Mouse (Mus musculus) embryonic facial prominence, embryonic 13.5 days (tissue): ENCODE measurements around the gene Clec4f. TPM values are rescaled to one million over a fixed set of nuclear protein-coding genes. Genes with fewer than 3 reads are reported as not detected.

ENCODE experiments used
- ATAC-seq: fragments of 200-750 bp; cut with Nextera tagmentation; 2 replicates; pipeline ENCODE4 v1.8.0; 2017; ENCODE audit warnings: low read depth; ENCODE audit not compliant: insufficient number of reproducible peaks, insufficient read depth, low FRiP score, low TSS enrichment
- H3K27ac ChIP-seq: fragments of 300-500 bp; sonication (generic); 2 replicates; pipeline ENCODE4 v1.5.1; 2015; ENCODE audit warnings: moderate library complexity, mild to moderate bottlenecking, inconsistent platforms
- H3K27me3 ChIP-seq: fragments of 300-500 bp; sonication (generic); 2 replicates; pipeline ENCODE4 v1.6.1; 2015; ENCODE audit warnings: mild to moderate bottlenecking, inconsistent platforms
- H3K36me3 ChIP-seq: fragments of 300-500 bp; sonication (generic); 2 replicates; pipeline ENCODE4 v1.6.1; 2015; ENCODE audit warnings: mild to moderate bottlenecking, inconsistent platforms
- H3K4me1 ChIP-seq: fragments of 300-500 bp; sonication (generic); 2 replicates; pipeline ENCODE4 v1.6.1; 2015; ENCODE audit warnings: inconsistent platforms
- H3K4me2 ChIP-seq: fragments of 300-500 bp; sonication (generic); 2 replicates; pipeline ENCODE4 v1.6.1; 2015; ENCODE audit warnings: moderate library complexity, mild to moderate bottlenecking, inconsistent platforms
- H3K4me3 ChIP-seq: fragments of 300-500 bp; sonication (generic); 2 replicates; pipeline ENCODE4 v1.5.1; 2015; ENCODE audit warnings: mild to moderate bottlenecking, inconsistent platforms
- H3K9ac ChIP-seq: fragments of 300-500 bp; sonication (generic); 2 replicates; pipeline ENCODE4 v1.6.1; 2015; ENCODE audit warnings: mild to moderate bottlenecking, inconsistent platforms
- H3K9me3 ChIP-seq: fragments of 300-500 bp; sonication (generic); 2 replicates; pipeline ENCODE4 v1.6.1; 2016; ENCODE audit warnings: inconsistent platforms
- WGBS: fragments of 180-500 bp; shearing (Covaris S2); methylation state at CpG from one replicate; pipeline ENCODE4 v1.1.7; 2015; ENCODE audit warnings: mixed read lengths; 5-methylcytosine and 5-hydroxymethylcytosine counted together
- polyA plus RNA-seq: library from polyadenylated mRNA; unstranded; fragments of >200 nt; fragmentation: Nextera tagmentation; extraction: Ambion mirVana; gene quantifications from 2 replicates; pipeline ENCODE4 v1.2.1, GENCODE M21; 2015

Clec4f gene
- polyA plus RNA-seq, 1 experiment from 2014 or later = not detected

DNA sequence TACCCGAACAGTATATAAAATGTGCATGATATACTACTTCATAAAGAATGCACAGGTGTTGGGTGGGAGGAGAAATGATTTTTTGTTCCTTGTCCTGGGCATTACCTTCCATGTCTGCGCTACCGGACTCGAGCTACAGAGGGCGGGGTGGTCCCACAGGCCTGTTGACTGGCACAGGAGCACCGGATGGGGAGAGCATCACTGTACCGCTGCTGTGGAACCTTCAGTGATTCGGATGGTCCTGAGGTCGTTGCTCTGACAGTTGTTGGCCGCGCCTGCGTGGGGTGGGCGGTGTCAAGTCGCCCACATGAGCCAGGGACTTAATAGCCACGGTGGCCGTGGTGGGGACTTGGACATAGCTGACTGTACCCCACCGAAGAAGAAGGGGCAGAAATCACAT, 29.2 kb downstream of the Clec4f start:
- Histone ChIP-seq H3K9ac (no peak overlapping the region), H3K4me2 (no peak overlapping the region), H3K36me3 (no peaks in the 10 kb centered on the region), H3K4me3 (no peak overlapping the region), H3K27me3 (peaks cover 4% of the 10 kb centered on the region), H3K27ac (no peak overlapping the region), H3K9me3 (no peaks in the 10 kb centered on the region), H3K4me1 (no peaks in the 10 kb centered on the region)
- 65% methylated on average over 17 of the region's 17 CpGs for WGBS
- no peak for ATAC-seq

DNA sequence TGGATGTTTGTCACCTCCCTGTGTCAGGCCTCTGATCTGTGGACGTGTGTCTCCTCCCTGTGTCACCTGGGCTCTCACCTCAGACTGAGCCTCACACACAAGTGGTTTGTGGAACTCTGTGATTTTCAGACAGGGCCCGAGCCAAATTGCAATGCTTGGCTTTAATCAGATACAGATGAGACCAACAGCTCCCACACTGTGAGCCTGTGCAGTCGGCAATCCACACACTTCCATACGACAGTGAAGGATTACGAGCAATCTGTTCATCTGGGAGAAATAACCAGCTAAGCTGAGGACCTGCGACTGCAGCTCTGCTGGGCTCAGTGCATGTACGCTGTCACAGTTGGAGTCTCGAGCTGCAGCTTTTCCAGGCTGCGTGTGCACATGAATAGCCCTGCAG, 36.0 kb downstream of the Clec4f start:
- no peak for ATAC-seq
- Histone ChIP-seq H3K4me1 (peaks cover 22% of the 10 kb centered on the region), H3K9me3 (no peaks in the 10 kb centered on the region), H3K9ac (no peak overlapping the region), H3K27me3 (peaks cover 7% of the 10 kb centered on the region), H3K4me3 (no peak overlapping the region), H3K4me2 (0 out of 2 replicates have a peak overlapping the region, but pooled peaks have one; percentile 11), H3K27ac (peak overlapping the region; percentile 48; the same call in 1 of the 2 replicates), H3K36me3 (no peaks in the 10 kb centered on the region)
- 31% methylated on average over 9 of the region's 9 CpGs for WGBS

- no peaks in the 10 kb centered on the region for H3K36me3 ChIP-seq
- 74% methylated on average over 15 of the region's 15 CpGs for WGBS
- no peak overlapping the region for H3K9ac ChIP-seq
- no peak for ATAC-seq
- H3K4me3 ChIP-seq = no peak overlapping the region
- peaks cover 22% of the 10 kb centered on the region for H3K4me1 ChIP-seq
- H3K4me2 ChIP-seq = no peak overlapping the region
- no peaks in the 10 kb centered on the region for H3K9me3 ChIP-seq
- peaks cover 7% of the 10 kb centered on the region for H3K27me3 ChIP-seq
- no peak overlapping the region for H3K27ac ChIP-seq
Observed at GRCm38 (mm10) chr6:83617581-83618335, 38.2 kb downstream of the Clec4f start.

- Histone ChIP-seq H3K4me2 (no peak overlapping the region), H3K9me3 (no peaks in the 10 kb centered on the region), H3K36me3 (no peaks in the 10 kb centered on the region), H3K9ac (no peak overlapping the region), H3K27ac (no peak overlapping the region), H3K27me3 (peaks cover 12% of the 10 kb centered on the region), H3K4me1 (peaks cover 22% of the 10 kb centered on the region), H3K4me3 (no peak overlapping the region)
- WGBS = 64% methylated on average over 5 of the region's 5 CpGs
- no peak for ATAC-seq
Observed at GRCm38 (mm10) chr6:83616512-83616911, 39.5 kb downstream of the Clec4f start.

DNA sequence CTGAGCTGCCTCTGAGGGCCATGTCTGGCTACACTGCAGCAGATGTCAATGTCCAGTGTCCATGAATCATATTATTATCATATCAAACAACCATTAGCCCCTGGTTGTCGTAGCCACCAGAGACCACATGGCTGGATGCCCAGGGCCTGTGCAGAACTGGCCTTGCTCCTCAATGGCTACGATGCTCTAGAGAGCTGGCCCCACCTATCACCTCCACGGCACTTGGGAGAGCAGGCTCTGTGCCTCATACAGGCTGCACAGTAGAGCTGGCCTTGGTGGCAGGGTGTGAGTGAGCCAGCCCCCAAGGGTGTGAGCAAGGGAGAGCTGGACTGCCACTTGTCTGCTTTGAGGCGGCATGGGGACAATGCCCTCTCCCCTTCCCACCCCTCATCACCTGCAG, 41.5 kb downstream of the Clec4f start:
- Histone ChIP-seq H3K36me3 (no peaks in the 10 kb centered on the region), H3K9ac (no peak overlapping the region), H3K4me2 (no peak overlapping the region), H3K4me1 (peaks cover 9% of the 10 kb centered on the region), H3K27ac (no peak overlapping the region), H3K4me3 (no peak overlapping the region), H3K27me3 (peaks cover 11% of the 10 kb centered on the region), H3K9me3 (no peaks in the 10 kb centered on the region)
- WGBS = 88% methylated on average over 4 of the region's 4 CpGs
- no peak for ATAC-seq

DNA sequence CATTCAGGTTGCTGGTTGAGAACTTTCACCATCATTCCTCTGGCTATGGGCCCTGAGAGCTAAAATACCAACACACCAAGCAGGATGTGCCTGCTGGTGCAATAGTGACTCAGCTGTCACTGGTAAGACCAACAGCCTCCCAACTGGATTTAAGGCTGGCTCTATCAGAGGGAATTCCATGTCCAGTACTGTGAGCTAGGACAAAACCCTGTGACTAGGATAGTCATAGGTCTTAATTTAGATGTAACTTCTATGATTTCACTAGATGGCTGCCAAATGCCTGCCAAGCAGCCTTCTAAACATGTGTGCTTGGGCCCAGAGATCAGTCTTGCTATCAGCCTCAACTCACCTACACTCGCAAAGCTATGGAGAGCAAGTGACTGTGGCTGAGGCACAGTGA, 43.0 kb downstream of the Clec4f start:
- 97% methylated on average over 1 of the region's 1 CpGs for WGBS
- no peaks in the 10 kb centered on the region for H3K36me3 ChIP-seq
- no peaks in the 10 kb centered on the region for H3K4me1 ChIP-seq
- H3K4me2 ChIP-seq = no peak overlapping the region
- H3K27me3 ChIP-seq = peaks cover 7% of the 10 kb centered on the region
- no peak overlapping the region for H3K27ac ChIP-seq
- no peak overlapping the region for H3K4me3 ChIP-seq
- H3K9me3 ChIP-seq = no peaks in the 10 kb centered on the region
- H3K9ac ChIP-seq = no peak overlapping the region
- ATAC-seq = no peak

DNA sequence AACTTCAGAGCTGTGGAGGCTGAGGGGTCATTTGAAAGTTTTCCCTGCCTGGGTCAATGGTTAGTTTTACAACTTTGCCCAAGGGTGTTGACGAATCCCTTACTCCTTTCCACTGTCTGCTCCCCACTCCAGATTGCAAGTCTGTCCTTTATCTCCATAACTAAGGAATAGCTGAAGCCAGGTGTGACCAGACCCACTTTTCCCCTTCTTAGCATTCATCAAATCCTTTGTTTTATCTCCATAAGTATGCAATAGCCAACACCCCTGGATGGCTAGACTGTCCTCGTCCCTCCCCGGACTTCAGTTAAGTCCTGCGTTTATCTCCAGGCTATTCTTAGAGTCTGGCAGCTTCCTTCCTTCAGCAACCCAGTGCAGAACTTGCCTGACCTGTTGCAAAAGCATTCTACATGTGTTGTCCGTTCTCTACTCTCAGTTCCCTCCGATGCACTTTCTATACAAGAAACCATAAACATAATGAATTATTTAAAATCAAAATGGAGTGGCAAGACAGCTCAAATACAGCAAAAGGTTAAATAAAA, 56.3 kb downstream of the Clec4f start:
- H3K9ac ChIP-seq = no peak overlapping the region
- H3K4me1 ChIP-seq = no peaks in the 10 kb centered on the region
- 74% methylated on average over 6 of the region's 6 CpGs for WGBS
- no peak overlapping the region; the same call in 1 of the 2 replicates for H3K4me2 ChIP-seq
- H3K9me3 ChIP-seq = no peaks in the 10 kb centered on the region
- ATAC-seq = no peak
- H3K27me3 ChIP-seq = no peaks in the 10 kb centered on the region
- no peaks in the 10 kb centered on the region for H3K36me3 ChIP-seq
- H3K27ac ChIP-seq = no peak overlapping the region
- no peak overlapping the region for H3K4me3 ChIP-seq

DNA sequence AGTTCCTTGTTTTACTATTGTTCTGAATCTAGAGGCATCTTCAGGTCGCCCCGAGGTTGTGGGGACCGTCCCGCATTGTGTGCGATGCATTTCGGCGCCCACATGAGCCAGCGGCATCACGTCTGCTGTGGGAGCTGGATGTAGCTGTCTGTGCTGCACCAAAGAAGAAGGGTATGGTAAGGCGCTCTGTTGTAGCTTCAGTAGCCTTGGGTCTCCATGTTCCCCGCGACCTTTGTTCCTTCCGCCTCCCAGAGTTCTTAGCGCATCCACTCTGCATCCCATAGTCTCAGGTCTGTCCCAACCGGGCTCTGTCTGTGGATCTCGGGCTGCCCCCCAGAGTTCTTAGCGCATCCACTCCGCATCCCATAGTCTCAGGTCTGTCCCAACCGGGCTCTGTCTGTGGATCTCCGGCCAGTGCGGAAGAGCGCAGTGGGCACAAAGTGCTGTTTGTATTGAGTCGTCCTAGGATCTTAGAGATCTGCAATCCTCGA, 56.9 kb downstream of the Clec4f start:
- 39% methylated on average over 24 of the region's 24 CpGs for WGBS
- Histone ChIP-seq H3K27me3 (no peaks in the 10 kb centered on the region), H3K9me3 (no peaks in the 10 kb centered on the region), H3K9ac (peak overlapping the region; percentile 51; the same call in 1 of the 2 replicates), H3K27ac (no peak overlapping the region), H3K4me2 (peak overlapping the region; percentile 62), H3K4me1 (no peaks in the 10 kb centered on the region), H3K36me3 (no peaks in the 10 kb centered on the region), H3K4me3 (peak overlapping the region; percentile 39)
- ATAC-seq = 0 out of 2 replicates have a peak, but pooled peaks have one; percentile 26

- H3K4me3 ChIP-seq = peak overlapping the region; percentile 39
- 12% methylated on average over 9 of the region's 9 CpGs for WGBS
- no peaks in the 10 kb centered on the region for H3K27me3 ChIP-seq
- ATAC-seq = no peak
- H3K4me2 ChIP-seq = peak overlapping the region; percentile 62
- no peaks in the 10 kb centered on the region for H3K9me3 ChIP-seq
- H3K4me1 ChIP-seq = no peaks in the 10 kb centered on the region
- no peaks in the 10 kb centered on the region for H3K36me3 ChIP-seq
- 0 out of 2 replicates have a peak overlapping the region, but pooled peaks have one; percentile 51 for H3K9ac ChIP-seq
- H3K27ac ChIP-seq = no peak overlapping the region
Observed at GRCm38 (mm10) chr6:83598646-83599045, 57.3 kb downstream of the Clec4f start.

DNA sequence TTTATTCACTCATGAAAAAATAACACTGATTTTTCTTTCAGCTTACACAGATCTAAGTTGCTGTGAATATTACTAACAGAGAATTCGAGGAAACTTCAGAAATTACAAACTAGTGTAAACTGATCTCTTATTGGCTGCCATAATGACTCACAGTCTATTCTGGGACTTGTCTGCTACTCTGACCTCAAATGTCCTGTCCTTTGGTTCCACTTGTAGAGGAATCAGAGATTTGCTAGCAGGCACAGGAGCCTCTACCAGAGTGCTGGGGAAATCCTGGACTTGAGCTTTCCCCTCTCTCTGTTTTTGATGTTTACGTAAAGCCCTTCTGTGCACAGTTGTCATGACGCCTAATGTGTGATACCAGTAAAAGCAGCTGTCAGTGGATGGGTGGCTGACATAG, 58.0 kb downstream of the Clec4f start:
- H3K9ac ChIP-seq = no peak overlapping the region
- H3K9me3 ChIP-seq = no peaks in the 10 kb centered on the region
- 47% methylated on average over 3 of the region's 3 CpGs for WGBS

DNA sequence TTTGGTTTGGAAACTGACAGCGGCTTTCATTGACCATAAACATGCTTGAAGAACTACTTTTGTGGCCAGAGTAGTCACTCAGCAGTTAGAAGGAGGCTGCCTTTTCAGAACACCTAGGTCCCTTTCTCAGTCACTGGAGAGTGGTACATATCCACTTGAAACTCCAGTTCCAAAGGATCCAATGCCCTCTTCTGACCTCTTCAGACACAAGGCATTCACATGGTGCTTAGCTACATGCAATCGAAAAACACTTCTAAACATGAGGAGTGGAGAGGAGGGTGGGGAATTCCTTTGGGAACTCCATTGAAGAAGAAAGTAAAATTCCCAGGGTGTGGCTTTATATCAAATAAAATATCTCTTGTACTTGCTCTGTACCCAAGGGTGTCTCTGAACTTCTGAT, 61.0 kb downstream of the Clec4f start:
- Histone ChIP-seq H3K4me1 (no peaks in the 10 kb centered on the region), H3K27ac (no peak overlapping the region), H3K4me3 (no peak overlapping the region), H3K9ac (no peak overlapping the region), H3K9me3 (no peaks in the 10 kb centered on the region), H3K27me3 (no peaks in the 10 kb centered on the region), H3K36me3 (no peaks in the 10 kb centered on the region), H3K4me2 (no peak overlapping the region)
- WGBS = 85% methylated on average over 2 of the region's 2 CpGs
- no peak for ATAC-seq

More for the DNA sequence above, 58.0 kb downstream of the Clec4f start:
- ATAC-seq = no peak
- no peaks in the 10 kb centered on the region for H3K36me3 ChIP-seq
- H3K27me3 ChIP-seq = no peaks in the 10 kb centered on the region
- H3K27ac ChIP-seq = no peak overlapping the region
- no peak overlapping the region for H3K4me2 ChIP-seq
- H3K4me1 ChIP-seq = no peaks in the 10 kb centered on the region
- H3K4me3 ChIP-seq = no peak overlapping the region
